Mouse (Mus musculus) C2C12 (cell line): ENCODE results near the gene Bsx. TPM values are rescaled to one million over a fixed set of nuclear protein-coding genes. Genes with fewer than 3 reads are reported as not detected.

Experiments used
- H3K27me3 ChIP-seq: one replicate; pipeline ENCODE4 v1.6.1; 2011; ENCODE audit not compliant: control insufficient read depth, insufficient read depth, insufficient read length
- H3K36me3 ChIP-seq: one replicate; pipeline ENCODE4 v1.6.1; 2011; ENCODE audit not compliant: control insufficient read depth, insufficient read depth
- H3K4me3 ChIP-seq: one replicate; pipeline ENCODE4 v1.5.1; 2011; ENCODE audit warnings: mild to moderate bottlenecking, control low read depth; ENCODE audit not compliant: poor library complexity, insufficient read depth, severe bottlenecking
- H3K79me2 ChIP-seq: one replicate; pipeline ENCODE4 v1.6.1; 2011; ENCODE audit not compliant: control insufficient read depth, insufficient read depth
- H3K79me3 ChIP-seq: one replicate; pipeline ENCODE4 v1.6.1; 2011; ENCODE audit warnings: low read depth, control low read depth
- H3ac ChIP-seq: one replicate; pipeline ENCODE3; 2011; ENCODE audit warnings: low read depth; ENCODE audit not compliant: control insufficient read depth, insufficient read length
- CEBPB ChIP-seq: IDR thresholded peaks from one replicate; pipeline ENCODE4 v1.6.1; 2011; ENCODE audit warnings: low read depth, mild to moderate bottlenecking, control low read depth, moderate library complexity
- CTCF ChIP-seq: IDR thresholded peaks from one replicate; pipeline ENCODE4 v1.5.1; 2011; ENCODE audit not compliant: control insufficient read depth, insufficient read depth, insufficient read length
- FOSL1 ChIP-seq: IDR thresholded peaks from one replicate; pipeline ENCODE4 v1.8.0; 2011; ENCODE audit warnings: mild to moderate bottlenecking, low read length; ENCODE audit not compliant: poor library complexity, insufficient read depth, severe bottlenecking
- MAX ChIP-seq: IDR thresholded peaks from one replicate; pipeline ENCODE4 v1.6.1; 2011; ENCODE audit warnings: mild to moderate bottlenecking, control low read depth
- MYOD1 ChIP-seq: IDR thresholded peaks from one replicate; pipeline ENCODE4 v1.6.1; 2011; ENCODE audit warnings: low read depth; ENCODE audit not compliant: control insufficient read depth, insufficient read length
- MYOG ChIP-seq: IDR thresholded peaks from one replicate; pipeline ENCODE4 v1.6.1; 2011; ENCODE audit not compliant: control insufficient read depth, insufficient read length; ENCODE audit errors: extremely low read depth
- USF1 ChIP-seq: IDR thresholded peaks from one replicate; pipeline ENCODE4 v1.6.1; 2011; ENCODE audit warnings: low read depth, mild to moderate bottlenecking, control low read depth, moderate library complexity
- polyA plus RNA-seq: library from polyadenylated mRNA; unstranded; fragments of >200 nt; fragmentation: generic; extraction: Trizol; gene quantifications from one replicate; pipeline ENCODE4 v1.2.1, GENCODE M21; 2012; ENCODE audit warnings: missing spikeins

Bsx gene
- polyA plus RNA-seq, 1 experiment: not detected

DNA sequence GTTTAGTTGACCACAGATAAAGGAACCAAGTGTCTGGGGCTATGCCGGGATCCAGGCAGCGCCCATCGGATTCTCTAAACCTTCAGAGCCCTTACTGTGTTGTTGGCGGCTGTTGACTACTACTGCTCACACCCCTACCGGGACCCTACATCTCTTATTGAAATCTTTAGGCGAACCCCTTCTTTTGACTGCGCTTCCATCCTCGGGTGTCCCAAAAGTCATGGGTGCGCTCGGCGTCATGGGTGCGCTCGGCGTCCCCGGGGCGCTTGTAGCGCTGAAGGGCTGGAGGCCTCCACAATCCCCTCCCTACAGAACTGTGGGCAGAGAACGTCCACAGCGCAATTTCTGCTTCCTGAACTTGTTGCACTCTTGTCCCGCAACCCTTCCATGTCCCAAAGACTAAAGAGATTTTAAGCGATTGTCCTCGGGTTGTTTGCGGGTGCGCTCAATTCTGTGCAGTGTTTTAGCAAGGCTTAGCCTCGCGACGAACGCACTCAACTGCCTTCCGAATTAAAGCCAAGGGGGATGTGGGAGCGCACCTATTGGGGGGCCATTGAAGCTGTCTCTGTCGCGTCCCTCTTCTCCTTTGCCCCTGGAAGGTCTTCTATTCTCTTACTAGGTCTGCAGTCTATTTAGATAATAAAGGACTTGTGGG is 4.5 kb downstream of the Bsx start:
- no peak for TF ChIP-seq CEBPB
- no peak for TF ChIP-seq MYOG
- no peak for TF ChIP-seq FOSL1
- TF ChIP-seq USF1: no peak
- TF ChIP-seq CTCF: no peak
- no peak for TF ChIP-seq MYOD1
- Histone ChIP-seq H3K27me3 (peaks cover 62% of the 10 kb centered on the region), H3K4me3 (no peak overlapping the region), H3ac (no peak overlapping the region), H3K79me3 (no peaks in the 10 kb centered on the region), H3K79me2 (no peaks in the 10 kb centered on the region), H3K36me3 (no peaks in the 10 kb centered on the region)

- H3K27me3 ChIP-seq: peaks cover 61% of the 10 kb centered on the region
These were observed 5.1 kb downstream of the Bsx start for GRCm38 (mm10) chr9:40878998-40879397.

DNA sequence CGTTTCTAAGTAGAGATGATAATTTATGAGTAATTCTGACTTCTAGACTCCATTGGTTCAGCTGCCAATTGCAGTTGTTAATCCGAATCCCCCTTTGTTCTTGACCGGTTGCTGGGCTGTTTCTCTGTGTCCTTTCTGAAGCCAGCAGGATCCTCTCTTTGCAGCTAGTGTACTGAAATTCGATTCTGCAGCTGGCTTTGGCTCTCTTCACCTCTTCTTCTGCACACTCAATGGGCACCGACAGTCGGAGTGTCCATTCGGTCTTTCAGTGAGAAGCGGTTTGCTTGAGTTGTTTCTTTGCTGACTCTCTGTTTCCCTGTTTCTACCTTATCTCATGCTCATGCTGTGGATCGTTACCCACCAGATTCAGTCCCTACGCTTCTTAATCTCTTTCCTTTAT is 11.7 kb downstream of the Bsx start:
- Histone ChIP-seq H3K79me2 (no peaks in the 10 kb centered on the region), H3ac (no peak overlapping the region), H3K4me3 (no peak overlapping the region), H3K79me3 (no peaks in the 10 kb centered on the region), H3K36me3 (no peaks in the 10 kb centered on the region), H3K27me3 (peaks cover 29% of the 10 kb centered on the region)
- TF ChIP-seq CTCF: no peak
- no peak for TF ChIP-seq FOSL1
- no peak for TF ChIP-seq CEBPB
- TF ChIP-seq MYOD1: no peak
- no peak for TF ChIP-seq MAX
- TF ChIP-seq USF1: no peak
- no peak for TF ChIP-seq MYOG

More at GRCm38 (mm10) chr9:40878998-40879397, 5.1 kb downstream of the Bsx start:
- H3K36me3 ChIP-seq: no peaks in the 10 kb centered on the region
- H3K79me3 ChIP-seq: no peaks in the 10 kb centered on the region
- H3ac ChIP-seq: no peak overlapping the region
- no peaks in the 10 kb centered on the region for H3K79me2 ChIP-seq
- TF ChIP-seq CEBPB (no peak), USF1 (no peak), MYOD1 (no peak), FOSL1 (no peak), MYOG (no peak), CTCF (no peak), MAX (no peak)
- H3K4me3 ChIP-seq: no peak overlapping the region

DNA sequence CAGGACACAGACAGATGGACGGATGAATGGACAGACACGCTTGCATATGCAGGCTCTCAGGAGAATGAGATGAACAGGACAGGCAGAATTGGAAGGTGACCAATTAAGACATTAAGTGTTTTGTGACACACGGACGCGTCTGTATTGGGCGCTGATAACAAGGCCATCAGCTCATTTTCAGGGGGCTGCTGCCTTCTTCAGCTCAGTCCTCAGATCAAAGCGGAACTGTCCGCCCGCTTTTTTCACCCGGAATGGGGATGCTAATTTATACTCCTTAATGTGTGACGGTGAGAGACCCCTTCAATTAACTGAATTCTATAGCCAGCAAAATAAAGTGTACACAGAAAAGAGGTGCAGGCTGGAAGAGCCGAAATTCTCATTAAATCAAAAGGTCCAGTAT is 15.5 kb downstream of the Bsx start:
- no peak overlapping the region for H3K4me3 ChIP-seq
- no peaks in the 10 kb centered on the region for H3K79me3 ChIP-seq
- H3K27me3 ChIP-seq: peaks cover 39% of the 10 kb centered on the region
- TF ChIP-seq MAX (no peak), MYOG (no peak), USF1 (no peak), FOSL1 (no peak), MYOD1 (no peak), CEBPB (no peak), CTCF (no peak)
- H3K36me3 ChIP-seq: no peaks in the 10 kb centered on the region
- H3ac ChIP-seq: no peak overlapping the region
- H3K79me2 ChIP-seq: no peaks in the 10 kb centered on the region

GRCm38 (mm10) chr9:40892456-40892855 is 18.5 kb downstream of the Bsx start:
- Histone ChIP-seq H3K36me3 (no peaks in the 10 kb centered on the region), H3K79me3 (no peaks in the 10 kb centered on the region), H3ac (no peak overlapping the region), H3K4me3 (no peak overlapping the region), H3K27me3 (peaks cover 43% of the 10 kb centered on the region), H3K79me2 (no peaks in the 10 kb centered on the region)
- TF ChIP-seq MYOG (no peak), USF1 (no peak), MAX (no peak), MYOD1 (no peak), CTCF (no peak), CEBPB (no peak), FOSL1 (no peak)

- H3ac ChIP-seq: no peak overlapping the region
- H3K79me3 ChIP-seq: no peaks in the 10 kb centered on the region
- peaks cover 32% of the 10 kb centered on the region for H3K27me3 ChIP-seq
- no peak overlapping the region for H3K4me3 ChIP-seq
- H3K79me2 ChIP-seq: no peaks in the 10 kb centered on the region
- H3K36me3 ChIP-seq: no peaks in the 10 kb centered on the region
- TF ChIP-seq CEBPB (no peak), MYOG (no peak), CTCF (no peak), MYOD1 (no peak), USF1 (no peak)
These were observed 33.5 kb downstream of the Bsx start for GRCm38 (mm10) chr9:40907413-40907812.
